Mouse (Mus musculus) olfactory bulb, adult 2 months (tissue): ENCODE measurements around the gene Vmn2r42.
"Not testable (repeated sequence)": the region's sequence is repeated elsewhere in the genome, so short reads cannot be mapped to it uniquely, and the experiment has no call there.

Source experiments
- CTCF ChIP-seq: fragments of 200-500 bp; IDR thresholded peaks from 2 replicates; pipeline ENCODE4 v1.5.1; 2012; ENCODE audit warnings: low read depth, mild to moderate bottlenecking, low read length, moderate library complexity; ENCODE audit not compliant: insufficient read depth
- POLR2A ChIP-seq: fragments of 200-500 bp; IDR thresholded peaks from 2 replicates; pipeline ENCODE4 v1.6.1; 2012; ENCODE audit warnings: mild to moderate bottlenecking, low read depth, low read length, moderate library complexity; ENCODE audit not compliant: insufficient read depth

DNA sequence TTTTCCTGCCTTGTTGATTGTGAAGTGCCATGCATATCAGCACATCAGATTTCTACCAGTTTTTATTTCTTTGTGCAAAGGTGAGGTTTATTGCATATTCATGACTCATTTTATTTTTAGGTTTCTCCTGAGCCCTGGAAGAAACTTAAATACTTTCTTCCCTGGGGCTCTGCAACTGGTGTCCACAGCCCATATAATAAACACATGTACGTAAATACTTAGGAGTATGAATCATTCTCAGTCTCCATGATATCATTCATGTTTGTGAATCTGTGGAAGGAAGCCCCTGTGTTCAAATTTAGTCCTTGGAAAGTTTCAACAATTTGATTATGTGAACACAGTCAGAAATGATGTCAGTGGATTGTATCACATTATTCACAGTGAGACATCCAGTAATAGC lies 38.6 kb downstream of the Vmn2r42 start, which contains the start of gene Vmn2r41:
- not testable (repeated sequence) for TF ChIP-seq POLR2A, CTCF
